Mouse (Mus musculus): ENCODE results near the gene Cldnd2. TPM values are rescaled to one million over a fixed set of nuclear protein-coding genes. Genes with fewer than 3 reads are reported as not detected.

The Cldnd2 gene
- polyA plus RNA-seq, 1 experiment from 2014 or later = 0.23 TPM

GRCm38 (mm10) chr7:43429500-43429899 lies 11.1 kb upstream of the Cldnd2 start:
- Histone ChIP-seq H3K4me1 (replicated peaks) (no peaks in the 10 kb centered on the region), H3K4me3 (replicated peaks) (no peak overlapping the region), H3K27me3 (replicated peaks) (no peaks in the 10 kb centered on the region), H3K9ac (no peak overlapping the region), H3K4me2 (replicated peaks) (no peak overlapping the region), H3K9me3 (no peaks in the 10 kb centered on the region), H3K36me3 (no peaks in the 10 kb centered on the region), H3K27ac (no peak overlapping the region)
- WGBS = 40% methylated on average over 4 of the region's 4 CpGs
- peak; percentile 75 for ATAC-seq

GRCm38 (mm10) chr7:43432891-43433290 lies 7.7 kb upstream of the Cldnd2 start:
- WGBS = 76% methylated on average over 4 of the region's 4 CpGs
- Histone ChIP-seq H3K4me1 (replicated peaks) (no peaks in the 10 kb centered on the region), H3K27ac (no peak overlapping the region), H3K36me3 (no peaks in the 10 kb centered on the region), H3K9me3 (no peaks in the 10 kb centered on the region), H3K4me2 (replicated peaks) (no peak overlapping the region), H3K4me3 (replicated peaks) (no peak overlapping the region), H3K9ac (no peak overlapping the region), H3K27me3 (replicated peaks) (no peaks in the 10 kb centered on the region)
- ATAC-seq = no peak

- Histone ChIP-seq H3K4me1 (replicated peaks) (no peaks in the 10 kb centered on the region), H3K4me2 (replicated peaks) (no peak overlapping the region), H3K4me3 (replicated peaks) (no peak overlapping the region), H3K9ac (no peak overlapping the region), H3K36me3 (no peaks in the 10 kb centered on the region), H3K27me3 (replicated peaks) (no peaks in the 10 kb centered on the region), H3K27ac (no peak overlapping the region), H3K9me3 (no peaks in the 10 kb centered on the region)
- no peak for ATAC-seq
- 86% methylated on average over 5 of the region's 5 CpGs for WGBS
Measured at GRCm38 (mm10) chr7:43434676-43435075, 5.9 kb upstream of the Cldnd2 start.

- WGBS = 70% methylated on average over 10 of the region's 10 CpGs
- H3K9ac ChIP-seq = no peak within 1 kb of the TSS
- H3K4me1 ChIP-seq (replicated peaks) = no peaks in the 10 kb centered on the region
- no peaks in the 10 kb centered on the region for H3K9me3 ChIP-seq
- H3K4me3 ChIP-seq (replicated peaks) = no peak within 1 kb of the TSS
- H3K36me3 ChIP-seq = no peaks in the 10 kb centered on the region
- ATAC-seq = no peak
- H3K27me3 ChIP-seq (replicated peaks) = no peaks in the 10 kb centered on the region
- H3K4me2 ChIP-seq (replicated peaks) = no peak within 1 kb of the TSS
- no peak within 1 kb of the TSS for H3K27ac ChIP-seq
Measured at GRCm38 (mm10) chr7:43436341-43437255, 4.0 kb upstream of the Cldnd2 start, which contains the start of gene Nkg7. TSS of gene Nkg7 (plus strand) at chr7:43437073.

- no peaks in the 10 kb centered on the region for H3K27me3 ChIP-seq (replicated peaks)
- H3K27ac ChIP-seq = no peak overlapping the region
- no peak overlapping the region for H3K4me3 ChIP-seq (replicated peaks)
- H3K9me3 ChIP-seq = no peaks in the 10 kb centered on the region
- no peak overlapping the region for H3K4me2 ChIP-seq (replicated peaks)
- no peak for ATAC-seq
- no peaks in the 10 kb centered on the region for H3K36me3 ChIP-seq
- no peak overlapping the region for H3K9ac ChIP-seq
- H3K4me1 ChIP-seq (replicated peaks) = peaks cover 4% of the 10 kb centered on the region; the same call in 1 of the 2 replicates
- WGBS = 81% methylated on average over 4 of the region's 4 CpGs
Measured at GRCm38 (mm10) chr7:43438611-43439010, 2.0 kb upstream of the Cldnd2 start.

- H3K36me3 ChIP-seq = no peaks in the 10 kb centered on the region
- H3K4me2 ChIP-seq (replicated peaks) = no peak overlapping the region
- H3K9ac ChIP-seq = no peak overlapping the region
- H3K4me1 ChIP-seq (replicated peaks) = peaks cover 10% of the 10 kb centered on the region
- WGBS = 70% methylated on average over 3 of the region's 3 CpGs
- no peak overlapping the region for H3K27ac ChIP-seq
- no peaks in the 10 kb centered on the region for H3K27me3 ChIP-seq (replicated peaks)
- no peak overlapping the region for H3K4me3 ChIP-seq (replicated peaks)
- ATAC-seq = no peak
- no peaks in the 10 kb centered on the region for H3K9me3 ChIP-seq
Measured at GRCm38 (mm10) chr7:43441071-43441470, 489 bp downstream of the Cldnd2 start.

- 11% methylated on average over 9 of the region's 9 CpGs for WGBS
- peak overlapping the region; percentile 98 for H3K27ac ChIP-seq
- no peaks in the 10 kb centered on the region for H3K36me3 ChIP-seq
- H3K27me3 ChIP-seq (replicated peaks) = no peaks in the 10 kb centered on the region
- ATAC-seq = peak; percentile 9; the same call in 1 of the 2 replicates
- peaks cover 10% of the 10 kb centered on the region for H3K4me1 ChIP-seq (replicated peaks)
- H3K9ac ChIP-seq = peak overlapping the region; percentile 66
- no peaks in the 10 kb centered on the region for H3K9me3 ChIP-seq
- H3K4me3 ChIP-seq (replicated peaks) = peak overlapping the region; percentile 51
- H3K4me2 ChIP-seq (replicated peaks) = peak overlapping the region; percentile 89
Measured at GRCm38 (mm10) chr7:43442684-43443083, 2.1 kb downstream of the Cldnd2 start.

GRCm38 (mm10) chr7:43443126-43443916 lies 2.7 kb downstream of the Cldnd2 start:
- ATAC-seq = peak; percentile 94
- Histone ChIP-seq H3K4me3 (replicated peaks) (peak overlapping the region; percentile 51), H3K9me3 (no peaks in the 10 kb centered on the region), H3K36me3 (no peaks in the 10 kb centered on the region), H3K4me2 (replicated peaks) (peak overlapping the region; percentile 89), H3K9ac (peak overlapping the region; percentile 66), H3K27me3 (replicated peaks) (no peaks in the 10 kb centered on the region), H3K27ac (peak overlapping the region; percentile 98), H3K4me1 (replicated peaks) (peaks cover 10% of the 10 kb centered on the region)
- WGBS = under 1% methylated on average over 36 of the region's 36 CpGs

GRCm38 (mm10) chr7:43443917-43444293 lies 3.3 kb downstream of the Cldnd2 start, which contains the start of the genes Etfb and Gm45233:
TSS of gene Etfb (plus strand) at chr7:43444083.
TSS of gene Gm45233 (plus strand) at chr7:43444128.
- Histone ChIP-seq H3K4me2 (replicated peaks) (peak within 1 kb of the TSS; percentile 89), H3K4me1 (replicated peaks) (peaks cover 10% of the 10 kb centered on the region), H3K9ac (peak within 1 kb of the TSS; percentile 66), H3K27ac (peak within 1 kb of the TSS; percentile 98), H3K9me3 (no peaks in the 10 kb centered on the region), H3K27me3 (replicated peaks) (no peaks in the 10 kb centered on the region), H3K4me3 (replicated peaks) (peak within 1 kb of the TSS; percentile 51), H3K36me3 (no peaks in the 10 kb centered on the region; the same call in 1 of the 2 replicates)
- ATAC-seq = peak; percentile 97
- 0% methylated on average over 27 of the region's 27 CpGs for WGBS

GRCm38 (mm10) chr7:43447801-43448200 lies 7.2 kb downstream of the Cldnd2 start:
- peaks cover 7% of the 10 kb centered on the region for H3K4me1 ChIP-seq (replicated peaks)
- no peak overlapping the region for H3K4me3 ChIP-seq (replicated peaks)
- no peak overlapping the region for H3K27ac ChIP-seq
- WGBS = 79% methylated on average over 4 of the region's 4 CpGs
- H3K9ac ChIP-seq = no peak overlapping the region
- H3K4me2 ChIP-seq (replicated peaks) = no peak overlapping the region
- H3K27me3 ChIP-seq (replicated peaks) = no peaks in the 10 kb centered on the region
- H3K9me3 ChIP-seq = no peaks in the 10 kb centered on the region
- ATAC-seq = no peak
- H3K36me3 ChIP-seq = peaks cover 2% of the 10 kb centered on the region; the same call in 1 of the 2 replicates

- no peak overlapping the region for H3K4me3 ChIP-seq (replicated peaks)
- H3K27me3 ChIP-seq (replicated peaks) = no peaks in the 10 kb centered on the region
- H3K4me2 ChIP-seq (replicated peaks) = no peak overlapping the region
- no peak overlapping the region for H3K9ac ChIP-seq
- no peak overlapping the region for H3K27ac ChIP-seq
- H3K36me3 ChIP-seq = peaks cover 5% of the 10 kb centered on the region
- H3K9me3 ChIP-seq = no peaks in the 10 kb centered on the region
- peaks cover 5% of the 10 kb centered on the region for H3K4me1 ChIP-seq (replicated peaks)
- no peak for ATAC-seq
- WGBS = 82% methylated on average over 3 of the region's 3 CpGs
Measured at GRCm38 (mm10) chr7:43448246-43448645, 7.7 kb downstream of the Cldnd2 start.

GRCm38 (mm10) chr7:43449811-43450210 lies 9.2 kb downstream of the Cldnd2 start:
- ATAC-seq = no peak
- Histone ChIP-seq H3K4me3 (replicated peaks) (no peak overlapping the region), H3K4me2 (replicated peaks) (no peak overlapping the region), H3K9me3 (no peaks in the 10 kb centered on the region), H3K9ac (no peak overlapping the region), H3K36me3 (peaks cover 16% of the 10 kb centered on the region), H3K27me3 (replicated peaks) (no peaks in the 10 kb centered on the region), H3K27ac (no peak overlapping the region), H3K4me1 (replicated peaks) (no peaks in the 10 kb centered on the region)
- whole genome bisulfite sequencing = 96% methylated on average over 2 of the region's 2 CpGs

Measured in intestine, embryonic 15.5 days (tissue).